Mouse (Mus musculus) liver, embryonic 13.5 days (tissue): ENCODE data around the gene Scamp3. TPM values are rescaled to one million over a fixed set of nuclear protein-coding genes. Genes with fewer than 3 reads are reported as not detected.

Experiments
- ATAC-seq: fragments of 200-750 bp; cut with Nextera tagmentation; 2 replicates; pipeline ENCODE4 v1.8.0; 2017; ENCODE audit warnings: low read depth, mild to moderate bottlenecking, moderate number of reproducible peaks, moderate library complexity
- DNase-seq: peaks from one replicate; pipeline ENCODE4 v3.0.0; 2022
- H3K27ac ChIP-seq: fragments of 300-500 bp; sonication (generic); 2 replicates; pipeline ENCODE4 v1.5.1; 2015; ENCODE audit warnings: moderate library complexity, mild to moderate bottlenecking, inconsistent platforms
- H3K27me3 ChIP-seq: fragments of 300-500 bp; sonication (generic); 2 replicates; pipeline ENCODE4 v1.6.1; 2015; ENCODE audit warnings: mild to moderate bottlenecking, inconsistent platforms
- H3K36me3 ChIP-seq: fragments of 300-500 bp; sonication (generic); 2 replicates; pipeline ENCODE4 v1.6.1; 2015; ENCODE audit warnings: mild to moderate bottlenecking, inconsistent platforms
- H3K4me1 ChIP-seq: fragments of 300-500 bp; sonication (generic); replicated peaks from 2 replicates; pipeline ENCODE4 v1.6.1; 2015; ENCODE audit warnings: inconsistent platforms
- H3K4me2 ChIP-seq: fragments of 300-500 bp; sonication (generic); 2 replicates; pipeline ENCODE4 v1.6.1; 2015; ENCODE audit warnings: inconsistent platforms, mild to moderate bottlenecking, moderate library complexity
- H3K4me3 ChIP-seq: fragments of 300-500 bp; sonication (generic); replicated peaks from 2 replicates; pipeline ENCODE4 v1.5.1; 2015; ENCODE audit warnings: mild to moderate bottlenecking, inconsistent platforms
- H3K9ac ChIP-seq: fragments of 300-500 bp; sonication (generic); 2 replicates; pipeline ENCODE4 v1.6.1; 2015; ENCODE audit warnings: mild to moderate bottlenecking, inconsistent platforms
- H3K9me3 ChIP-seq: fragments of 300-500 bp; sonication (generic); replicated peaks from 2 replicates; pipeline ENCODE4 v1.6.1; 2016; ENCODE audit warnings: inconsistent platforms
- WGBS: fragments of 180-500 bp; shearing (Covaris S2); methylation state at CpG from one replicate; pipeline ENCODE4 v1.1.7; 2015; ENCODE audit not compliant: insufficient replicate concordance; 5-methylcytosine and 5-hydroxymethylcytosine counted together
- microRNA counts: library from miRNA; unstranded; fragments of <30 nt; microRNA quantifications from one replicate; lab custom pipeline; 2016
- microRNA-seq: library from miRNA; unstranded; fragments of <30 nt; microRNA quantifications from one replicate; pipeline ENCODE4, GENCODE M21; 2016
- polyA plus RNA-seq: library from polyadenylated mRNA; unstranded; fragments of >200 nt; fragmentation: Nextera tagmentation; extraction: Ambion mirVana; gene quantifications from 2 replicates; pipeline ENCODE4 v1.2.1, GENCODE M21; 2015

The Scamp3 gene
- polyA plus RNA-seq, 1 experiment from 2014 or later, result 67.4 TPM

GRCm38 (mm10) chr3:89227307-89228179, 50.3 kb downstream of the Scamp3 start:
- ATAC-seq (peak; percentile 45; the same call in 1 of the 2 replicates), DNase-seq (peak; percentile 37)
- peak overlapping the region; percentile 26; the same call in 1 of the 2 replicates for H3K9ac ChIP-seq
- no peak overlapping the region for H3K27ac ChIP-seq
- peaks cover 91% of the 10 kb centered on the region for H3K27me3 ChIP-seq
- H3K9me3 ChIP-seq, result no peaks in the 10 kb centered on the region
- H3K4me3 ChIP-seq, result peak overlapping the region; percentile 51
- peaks cover 27% of the 10 kb centered on the region for H3K4me1 ChIP-seq
- H3K4me2 ChIP-seq, result peak overlapping the region; percentile 61
- WGBS, result 7% methylated on average over 41 of the region's 41 CpGs
- H3K36me3 ChIP-seq, result no peaks in the 10 kb centered on the region

DNA sequence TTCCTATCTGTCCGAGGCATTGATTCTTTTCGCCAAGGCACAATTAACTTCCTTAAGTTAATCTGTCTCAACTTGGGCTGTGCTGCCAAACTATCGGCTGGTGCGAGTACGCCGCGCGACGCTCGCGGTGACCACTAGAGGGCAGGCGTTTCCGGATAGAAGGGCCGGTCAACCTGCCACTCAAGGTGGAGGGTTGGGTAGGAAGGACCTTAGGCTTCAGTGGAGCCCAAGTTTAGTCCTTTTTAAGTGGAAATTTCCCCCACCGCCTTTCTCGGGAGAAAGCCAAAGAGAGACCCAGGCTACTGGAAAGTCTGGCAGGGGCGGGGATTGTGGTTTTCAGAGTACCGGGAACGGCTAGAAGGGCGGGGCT, 50.9 kb downstream of the Scamp3 start:
- H3K4me1 ChIP-seq, result peaks cover 27% of the 10 kb centered on the region
- 0% methylated on average over 20 of the region's 20 CpGs for WGBS
- H3K4me2 ChIP-seq, result peak overlapping the region; percentile 61
- DNase-seq (peak; percentile 75), ATAC-seq (peak; percentile 49)
- 0 out of 2 replicates have a peak overlapping the region, but pooled peaks have one; percentile 26 for H3K9ac ChIP-seq
- peak overlapping the region; percentile 51 for H3K4me3 ChIP-seq
- peaks cover 88% of the 10 kb centered on the region for H3K27me3 ChIP-seq
- no peaks in the 10 kb centered on the region for H3K9me3 ChIP-seq
- no peak overlapping the region for H3K27ac ChIP-seq
- H3K36me3 ChIP-seq, result no peaks in the 10 kb centered on the region

- Histone ChIP-seq H3K4me2 (peak within 1 kb of the TSS; percentile 61), H3K9me3 (no peaks in the 10 kb centered on the region), H3K36me3 (no peaks in the 10 kb centered on the region), H3K4me1 (peaks cover 32% of the 10 kb centered on the region), H3K27me3 (peaks cover 81% of the 10 kb centered on the region), H3K27ac (no peak within 1 kb of the TSS), H3K4me3 (peak within 1 kb of the TSS; percentile 51), H3K9ac (0 out of 2 replicates have a peak within 1 kb of the TSS, but pooled peaks have one; percentile 26)
- DNase-seq (no peak), ATAC-seq (no peak)
- WGBS, result 36% methylated on average over 10 of the region's 10 CpGs
Measured at GRCm38 (mm10) chr3:89228836-89229235, 51.6 kb downstream of the Scamp3 start, which contains the start of gene Muc1. Gene Muc1 (plus strand): TSS chr3:89229057.

- Histone ChIP-seq H3K4me1 (peaks cover 33% of the 10 kb centered on the region), H3K27me3 (peaks cover 77% of the 10 kb centered on the region), H3K4me3 (no peak overlapping the region), H3K36me3 (no peaks in the 10 kb centered on the region), H3K27ac (no peak overlapping the region), H3K4me2 (no peak overlapping the region), H3K9me3 (no peaks in the 10 kb centered on the region), H3K9ac (no peak overlapping the region)
- WGBS, result 74% methylated on average over 4 of the region's 4 CpGs
- DNase-seq (no peak), ATAC-seq (no peak)
Measured at GRCm38 (mm10) chr3:89229276-89229675, 52.0 kb downstream of the Scamp3 start.

DNA sequence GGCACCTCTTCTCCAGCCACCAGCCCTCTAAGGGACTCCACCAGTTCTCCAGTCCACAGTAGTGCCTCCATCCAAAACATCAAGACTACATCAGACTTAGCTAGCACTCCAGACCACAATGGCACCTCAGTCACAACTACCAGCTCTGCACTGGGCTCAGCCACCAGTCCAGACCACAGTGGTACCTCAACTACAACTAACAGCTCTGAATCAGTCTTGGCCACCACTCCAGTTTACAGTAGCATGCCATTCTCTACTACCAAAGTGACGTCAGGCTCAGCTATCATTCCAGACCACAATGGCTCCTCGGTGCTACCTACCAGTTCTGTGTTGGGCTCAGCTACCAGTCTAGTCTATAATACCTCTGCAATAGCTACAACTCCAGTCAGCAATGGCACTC, 53.3 kb downstream of the Scamp3 start:
- Histone ChIP-seq H3K9me3 (no peaks in the 10 kb centered on the region), H3K27me3 (peaks cover 68% of the 10 kb centered on the region), H3K4me2 (no peak overlapping the region), H3K4me1 (peaks cover 33% of the 10 kb centered on the region), H3K36me3 (no peaks in the 10 kb centered on the region), H3K9ac (no peak overlapping the region), H3K4me3 (no peak overlapping the region), H3K27ac (no peak overlapping the region)
- ATAC-seq, result no peak
- DNase-seq, result no peak
- WGBS, result 48% methylated on average over 2 of the region's 2 CpGs

DNA sequence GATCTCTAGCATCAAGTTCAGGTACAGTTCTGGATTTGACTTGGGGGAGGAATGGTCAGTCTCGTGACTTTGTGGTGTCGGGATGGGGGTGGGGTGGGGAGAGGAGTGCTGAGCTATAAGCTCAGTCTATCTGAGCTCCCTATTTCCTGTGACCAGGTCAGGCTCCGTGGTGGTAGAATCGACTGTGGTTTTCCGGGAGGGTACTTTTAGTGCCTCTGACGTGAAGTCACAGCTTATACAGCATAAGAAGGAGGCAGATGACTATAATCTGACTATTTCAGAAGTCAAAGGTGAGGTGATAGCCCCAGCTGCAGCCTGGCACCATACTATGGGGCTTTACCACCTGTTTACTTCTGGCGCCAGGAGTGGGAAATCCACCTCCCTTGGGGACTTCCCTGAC, 54.1 kb downstream of the Scamp3 start:
- no peak for DNase-seq
- no peaks in the 10 kb centered on the region for H3K9me3 ChIP-seq
- no peak overlapping the region for H3K4me3 ChIP-seq
- peaks cover 33% of the 10 kb centered on the region for H3K4me1 ChIP-seq
- no peak overlapping the region for H3K27ac ChIP-seq
- ATAC-seq, result no peak
- no peak overlapping the region for H3K9ac ChIP-seq
- H3K27me3 ChIP-seq, result peaks cover 68% of the 10 kb centered on the region
- no peak overlapping the region for H3K4me2 ChIP-seq
- 22% methylated on average over 7 of the region's 7 CpGs for WGBS
- no peaks in the 10 kb centered on the region for H3K36me3 ChIP-seq

DNA sequence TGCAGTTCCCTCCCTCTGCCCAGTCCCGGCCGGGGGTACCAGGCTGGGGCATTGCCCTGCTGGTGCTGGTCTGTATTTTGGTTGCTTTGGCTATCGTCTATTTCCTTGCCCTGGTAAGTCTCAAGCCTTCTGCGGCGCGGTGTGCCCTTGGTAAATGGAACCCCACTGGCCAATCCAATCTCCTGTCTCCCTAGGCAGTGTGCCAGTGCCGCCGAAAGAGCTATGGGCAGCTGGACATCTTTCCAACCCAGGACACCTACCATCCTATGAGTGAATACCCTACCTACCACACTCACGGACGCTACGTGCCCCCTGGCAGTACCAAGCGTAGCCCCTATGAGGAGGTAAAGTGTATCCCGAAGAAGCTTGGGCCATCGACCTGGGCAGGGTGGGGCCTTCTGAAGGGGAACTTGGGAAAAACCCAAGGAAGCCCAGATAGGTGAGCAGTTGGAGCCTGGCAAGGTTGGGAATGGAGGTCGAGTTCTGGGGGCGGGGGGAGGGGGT, 54.6 kb downstream of the Scamp3 start:
- H3K9me3 ChIP-seq, result no peaks in the 10 kb centered on the region
- 64% methylated on average over 16 of the region's 16 CpGs for WGBS
- peaks cover 66% of the 10 kb centered on the region for H3K27me3 ChIP-seq
- ATAC-seq (no peak), DNase-seq (no peak)
- no peak overlapping the region for H3K4me3 ChIP-seq
- H3K27ac ChIP-seq, result no peak overlapping the region
- no peaks in the 10 kb centered on the region for H3K36me3 ChIP-seq
- H3K4me1 ChIP-seq, result peaks cover 28% of the 10 kb centered on the region
- H3K9ac ChIP-seq, result no peak overlapping the region
- no peak overlapping the region for H3K4me2 ChIP-seq

MicroRNAs within 50 kb of the gene (microRNA counts, 519-probe panel; counts per million panel counts)
- 114 counts per million for microRNA mmu-miR-92b (lab: Ali Mortazavi, UCI)

Small RNA genes lying within 50 kb of the gene (microRNA-seq; reads per million reads assigned to microRNA genes)
- 86.1 reads per million, percentile 49 among the genes with 10 or more reads in this experiment for gene Mir92b

Other genes with a start within 250 kb of the Scamp3 start
- gene Ash1l, start 226.9 kb upstream of the Scamp3 start, polyA plus RNA-seq, result 4.7 and 5.7 TPM in 2 replicates
- 120 and 129 TPM in 2 replicates for gene Dap3, start 226.3 kb upstream of the Scamp3 start, polyA plus RNA-seq
- 5.5 and 5.9 TPM in 2 replicates for gene Rusc1, start 84.2 kb upstream of the Scamp3 start, polyA plus RNA-seq
- gene Gm43738, start 76.4 kb upstream of the Scamp3 start, polyA plus RNA-seq, result not detected in 2 replicates
- gene Fdps, start 75.5 kb upstream of the Scamp3 start, polyA plus RNA-seq, result 274 and 295 TPM in 2 replicates
- 133 and 136 TPM in 2 replicates for gene Pklr, start 41.3 kb upstream of the Scamp3 start, polyA plus RNA-seq
- 0.75 and 0.78 TPM in 2 replicates for gene Hcn3, start 17.3 kb upstream of the Scamp3 start, polyA plus RNA-seq
- gene Clk2, start 12.7 kb upstream of the Scamp3 start, polyA plus RNA-seq, result 10.3 and 10.8 TPM in 2 replicates
- 2.8 and 3.9 TPM in 2 replicates for gene Fam189b, start 5.7 kb downstream of the Scamp3 start, polyA plus RNA-seq
- 21.7 and 23.7 TPM in 2 replicates for gene Gba, start 25.5 kb downstream of the Scamp3 start, polyA plus RNA-seq
- gene Thbs3, start 37.7 kb downstream of the Scamp3 start, polyA plus RNA-seq, result 1.0 and 1.5 TPM in 2 replicates
- 152 and 155 TPM in 2 replicates for gene Mtx1, start 49.6 kb downstream of the Scamp3 start, polyA plus RNA-seq
- gene Muc1, start 51.6 kb downstream of the Scamp3 start, polyA plus RNA-seq, result 0.14 and 0.51 TPM in 2 replicates
- gene Krtcap2, start 68.5 kb downstream of the Scamp3 start, polyA plus RNA-seq, result 152 and 155 TPM in 2 replicates
- gene Trim46, start 68.8 kb downstream of the Scamp3 start, polyA plus RNA-seq, result 0.14 and 0.23 TPM in 2 replicates
- 57.2 and 64.5 TPM in 2 replicates for gene Dpm3, start 81.9 kb downstream of the Scamp3 start, polyA plus RNA-seq
- 17.4 and 18.0 TPM in 2 replicates for gene Slc50a1, start 93.1 kb downstream of the Scamp3 start, polyA plus RNA-seq
- gene Efna1, start 103.7 kb downstream of the Scamp3 start, polyA plus RNA-seq, result 4.3 and 4.6 TPM in 2 replicates
- gene Efna3, start 145.5 kb downstream of the Scamp3 start, polyA plus RNA-seq, result 0.32 and 0.41 TPM in 2 replicates
- gene Efna4, start 160.6 kb downstream of the Scamp3 start, polyA plus RNA-seq, result 1.0 and 1.2 TPM in 2 replicates
- gene Adam15, start 172.5 kb downstream of the Scamp3 start, polyA plus RNA-seq, result 9.5 and 9.6 TPM in 2 replicates
- gene Dcst2, start 184.5 kb downstream of the Scamp3 start, polyA plus RNA-seq, result 0.07 and 0.08 TPM in 2 replicates
- not detected in 2 replicates for gene Dcst1, start 187.8 kb downstream of the Scamp3 start, polyA plus RNA-seq
- 0.97 and 1.8 TPM in 2 replicates for gene Zbtb7b, start 217.3 kb downstream of the Scamp3 start, polyA plus RNA-seq
- gene Lenep, start 225.3 kb downstream of the Scamp3 start, polyA plus RNA-seq, result not detected in 2 replicates
- 18.0 and 18.7 TPM in 2 replicates for gene Flad1, start 234.4 kb downstream of the Scamp3 start, polyA plus RNA-seq
- gene Cks1b, start 240.9 kb downstream of the Scamp3 start, polyA plus RNA-seq, result 282 and 301 TPM in 2 replicates
- gene Shc1, start 241.0 kb downstream of the Scamp3 start, polyA plus RNA-seq, result 42.3 and 51.4 TPM in 2 replicates